Mouse (Mus musculus) hindbrain, postnatal 0 days (tissue): ENCODE measurements around the gene Atp6v0e. TPM values are rescaled to one million over a fixed set of nuclear protein-coding genes. Genes with fewer than 3 reads are reported as not detected.
A peak's percentile ranks its signal among the peaks of the same experiment; 100 is the strongest.

ENCODE experiments used
- ATAC-seq: fragments of 200-750 bp; cut with Nextera tagmentation; 2 replicates; pipeline ENCODE4 v1.8.0; 2017; ENCODE audit warnings: mild to moderate bottlenecking, moderate TSS enrichment, moderate library complexity
- DNase-seq: peaks from one replicate; pipeline ENCODE4 v3.0.0-alpha.2; 2015; ENCODE audit warnings: low spot score
- H3K27ac ChIP-seq: fragments of 300-500 bp; sonication (generic); 2 replicates; pipeline ENCODE4 v1.5.1; 2014; ENCODE audit warnings: mild to moderate bottlenecking
- H3K27me3 ChIP-seq: fragments of 300-500 bp; sonication (generic); 2 replicates; pipeline ENCODE4 v1.6.1; 2014; ENCODE audit warnings: low read length, mixed read lengths; ENCODE audit not compliant: insufficient read depth
- H3K36me3 ChIP-seq: fragments of 300-500 bp; sonication (generic); 2 replicates; pipeline ENCODE4 v1.6.1; 2014; ENCODE audit warnings: low read length, mixed read lengths; ENCODE audit not compliant: insufficient read depth
- H3K4me1 ChIP-seq: fragments of 300-500 bp; sonication (generic); 2 replicates; pipeline ENCODE4 v1.6.1; 2014; ENCODE audit warnings: antibody characterized with exemption, low read length, mixed read lengths; ENCODE audit not compliant: insufficient read depth
- H3K4me2 ChIP-seq: fragments of 300-500 bp; sonication (generic); 2 replicates; pipeline ENCODE4 v1.6.1; 2014; ENCODE audit warnings: low read depth, mild to moderate bottlenecking, low read length, moderate library complexity, mixed read lengths
- H3K4me3 ChIP-seq: fragments of 300-500 bp; sonication (generic); 2 replicates; pipeline ENCODE4 v1.5.1; 2014; ENCODE audit warnings: low read length
- H3K9ac ChIP-seq: fragments of 300-500 bp; sonication (generic); replicated peaks from 2 replicates; pipeline ENCODE4 v1.6.1; 2014; ENCODE audit warnings: mild to moderate bottlenecking, low read length, moderate library complexity, mixed read lengths
- H3K9me3 ChIP-seq: fragments of 300-500 bp; sonication (generic); 2 replicates; pipeline ENCODE4 v1.6.1; 2016; ENCODE audit warnings: low read length, mixed read lengths
- CTCF ChIP-seq: IDR thresholded peaks from 2 replicates; pipeline ENCODE4 v1.5.1; 2016; ENCODE audit warnings: antibody characterized with exemption, control low read depth, low read depth
- WGBS: fragments of 180-500 bp; shearing (Covaris S2); extraction: QIAGEN DNeasy Blood & Tissue Kit; methylation state at CpG from one replicate; pipeline ENCODE4 v1.1.7; 2014; 5-methylcytosine and 5-hydroxymethylcytosine counted together
- polyA plus RNA-seq: library from polyadenylated mRNA; unstranded; fragments of >200 nt; fragmentation: Nextera tagmentation; extraction: Ambion mirVana; gene quantifications from 2 replicates; pipeline ENCODE4 v1.2.1, GENCODE M21; 2015
- total RNA-seq: library from RNA; depleted of rRNA; stranded (reverse); fragments of >200 nt; gene quantifications from 2 replicates; pipeline ENCODE4 v1.2.3, GENCODE M21; 2014; rRNA removed

Atp6v0e gene
- 98.2 and 124 TPM in 2 replicates for total RNA-seq
- polyA plus RNA-seq: 121 and 133 TPM in 2 replicates

GRCm38 (mm10) chr17:26662978-26663683 lies at the start of gene Atp6v0e:
TSS of gene Atp6v0e (plus strand) at chr17:26663231.
- peak; percentile 87 for ATAC-seq

DNA sequence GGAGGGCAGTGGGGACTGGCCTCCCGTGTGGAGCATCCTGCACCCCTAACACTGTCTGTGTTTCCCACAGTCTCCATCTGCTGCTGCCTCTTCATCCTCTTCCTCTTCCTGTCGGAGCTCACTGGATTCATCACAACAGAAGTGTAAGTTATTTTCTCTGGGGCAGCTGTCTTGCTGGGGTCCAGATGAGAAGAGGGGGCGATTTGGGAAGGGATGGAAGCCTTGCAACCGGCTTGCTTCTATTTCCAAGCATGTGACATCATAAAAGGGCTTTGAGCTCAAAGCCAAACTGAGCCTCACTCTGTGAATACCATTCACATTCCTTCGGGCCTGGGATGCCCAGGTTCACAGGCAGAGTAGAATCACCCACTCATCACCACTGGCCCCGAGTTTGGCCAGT lies 48.7 kb upstream of the Atp6v0e start:
- Histone ChIP-seq H3K27ac (no peak overlapping the region), H3K4me1 (no peaks in the 10 kb centered on the region), H3K9me3 (no peaks in the 10 kb centered on the region), H3K4me3 (no peak overlapping the region), H3K9ac (no peak overlapping the region), H3K4me2 (no peak overlapping the region), H3K36me3 (peaks cover 36% of the 10 kb centered on the region), H3K27me3 (no peaks in the 10 kb centered on the region)
- ATAC-seq (no peak), DNase-seq (no peak)
- TF ChIP-seq CTCF: no peak
- WGBS: 81% methylated on average over 6 of the region's 6 CpGs

More at GRCm38 (mm10) chr17:26662978-26663683, at the start of gene Atp6v0e:
- Histone ChIP-seq H3K4me2 (peak within 1 kb of the TSS; percentile 89), H3K9me3 (no peaks in the 10 kb centered on the region), H3K36me3 (no peaks in the 10 kb centered on the region), H3K27me3 (no peaks in the 10 kb centered on the region), H3K27ac (peak within 1 kb of the TSS; percentile 80), H3K4me1 (peaks cover 9% of the 10 kb centered on the region; the same call in 1 of the 2 replicates), H3K9ac (peak within 1 kb of the TSS; percentile 70), H3K4me3 (peak within 1 kb of the TSS; percentile 66)
- peak; percentile 99 for TF ChIP-seq CTCF
- peak; percentile 99 for DNase-seq
- 2% methylated on average over 28 of the region's 28 CpGs for WGBS

DNA sequence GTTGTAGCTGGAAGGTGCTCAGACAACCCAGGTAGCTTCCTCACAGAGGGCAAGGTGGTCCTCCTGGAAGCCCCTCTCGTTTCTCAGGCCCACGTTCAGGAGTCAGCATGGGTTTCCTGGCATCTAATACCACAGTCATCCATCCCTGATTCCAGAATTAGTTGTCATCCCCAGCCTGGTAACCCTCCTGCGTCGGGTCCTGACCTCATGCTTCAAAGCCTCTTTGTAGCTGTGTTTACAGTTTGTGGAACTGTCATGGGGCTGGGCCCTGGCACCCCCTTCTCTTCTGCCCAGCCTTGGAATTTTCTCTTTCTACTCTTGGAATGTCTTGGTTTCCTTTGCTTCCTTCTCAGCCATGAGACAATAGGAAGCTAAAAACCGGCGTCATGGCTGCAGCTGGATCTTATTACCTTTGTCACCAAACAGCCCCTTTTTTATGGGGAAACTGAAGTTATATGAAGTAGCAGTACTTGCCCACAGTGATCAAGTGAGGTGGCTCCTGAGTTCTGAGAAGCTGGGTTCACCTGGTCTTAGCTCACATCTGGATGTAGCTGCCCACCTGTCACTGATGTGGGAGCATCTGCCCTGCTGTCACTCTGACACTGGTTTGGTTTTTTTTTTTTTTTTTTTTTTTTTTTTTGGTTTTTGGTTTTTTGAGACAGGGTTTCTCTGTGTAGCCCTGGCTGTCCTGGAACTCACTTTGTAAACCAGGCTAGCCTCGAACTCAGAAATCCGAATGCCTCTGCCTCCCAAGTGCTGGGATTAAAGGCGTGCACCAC lies 48.1 kb upstream of the Atp6v0e start:
- peaks cover 36% of the 10 kb centered on the region for H3K36me3 ChIP-seq
- no peak overlapping the region for H3K27ac ChIP-seq
- TF ChIP-seq CTCF: no peak
- no peaks in the 10 kb centered on the region for H3K9me3 ChIP-seq
- H3K27me3 ChIP-seq: no peaks in the 10 kb centered on the region
- DNase-seq: no peak
- H3K4me2 ChIP-seq: no peak overlapping the region
- no peak overlapping the region for H3K4me3 ChIP-seq
- 86% methylated on average over 9 of the region's 9 CpGs for WGBS
- no peak overlapping the region for H3K9ac ChIP-seq
- no peaks in the 10 kb centered on the region for H3K4me1 ChIP-seq
- ATAC-seq: no peak

GRCm38 (mm10) chr17:26616696-26617095 lies 46.3 kb upstream of the Atp6v0e start:
- Histone ChIP-seq H3K4me1 (no peaks in the 10 kb centered on the region), H3K36me3 (peaks cover 29% of the 10 kb centered on the region), H3K27ac (no peak overlapping the region), H3K4me2 (no peak overlapping the region), H3K9me3 (no peaks in the 10 kb centered on the region), H3K9ac (no peak overlapping the region), H3K4me3 (no peak overlapping the region), H3K27me3 (no peaks in the 10 kb centered on the region)
- TF ChIP-seq CTCF: no peak
- DNase-seq (no peak), ATAC-seq (no peak)
- 89% methylated on average over 2 of the region's 2 CpGs for WGBS

DNA sequence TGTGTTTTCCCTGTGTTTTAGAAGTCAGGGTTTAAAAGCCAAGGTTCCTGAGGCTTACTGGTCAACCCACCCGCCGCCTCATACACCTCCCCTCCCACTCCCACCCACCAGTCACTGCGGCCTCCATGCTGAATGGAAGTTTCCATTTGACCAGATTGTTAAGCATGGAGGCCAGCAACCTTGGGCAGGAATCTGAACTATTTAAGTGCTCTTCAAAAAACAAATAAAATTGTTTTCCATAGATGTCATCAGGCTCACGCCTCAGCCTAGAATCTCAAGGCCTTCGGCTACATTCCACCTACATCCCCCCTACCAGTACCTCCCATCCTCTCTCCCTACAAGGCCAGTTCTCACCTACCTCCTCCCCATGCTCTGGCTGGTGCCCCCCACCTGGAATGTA lies 44.5 kb upstream of the Atp6v0e start:
- H3K4me2 ChIP-seq: no peak overlapping the region
- H3K9ac ChIP-seq: no peak overlapping the region
- WGBS: 93% methylated on average over 5 of the region's 5 CpGs
- no peaks in the 10 kb centered on the region for H3K4me1 ChIP-seq
- TF ChIP-seq CTCF: no peak
- H3K27me3 ChIP-seq: no peaks in the 10 kb centered on the region
- H3K9me3 ChIP-seq: no peaks in the 10 kb centered on the region
- peaks cover 26% of the 10 kb centered on the region for H3K36me3 ChIP-seq
- ATAC-seq (no peak), DNase-seq (no peak)
- H3K4me3 ChIP-seq: no peak overlapping the region
- no peak overlapping the region for H3K27ac ChIP-seq

DNA sequence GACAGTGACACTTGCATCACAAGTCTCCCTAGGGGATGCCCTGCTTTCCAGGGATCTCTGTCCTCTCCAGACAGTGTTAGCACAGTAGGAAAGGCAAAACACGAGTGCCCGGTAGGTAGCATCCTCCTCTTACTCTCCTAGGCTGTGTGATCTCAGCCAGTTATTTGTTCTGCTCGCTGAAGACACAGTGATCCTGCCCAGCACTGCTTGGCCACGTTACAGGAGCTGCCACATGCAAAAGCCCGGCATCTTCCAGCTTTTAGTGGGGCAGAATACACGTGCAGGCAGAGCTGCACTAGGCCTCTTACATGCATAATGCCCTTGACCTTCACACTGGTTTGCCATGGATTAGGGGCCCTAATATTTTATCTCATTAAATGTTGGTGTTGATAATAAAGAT lies 43.5 kb upstream of the Atp6v0e start:
- no peaks in the 10 kb centered on the region for H3K9me3 ChIP-seq
- H3K36me3 ChIP-seq: peaks cover 29% of the 10 kb centered on the region
- no peak for TF ChIP-seq CTCF
- H3K4me1 ChIP-seq: no peaks in the 10 kb centered on the region
- no peak overlapping the region for H3K27ac ChIP-seq
- no peak overlapping the region for H3K4me3 ChIP-seq
- ATAC-seq: no peak
- DNase-seq: no peak
- no peak overlapping the region for H3K4me2 ChIP-seq
- H3K9ac ChIP-seq: no peak overlapping the region
- 67% methylated on average over 6 of the region's 6 CpGs for WGBS
- H3K27me3 ChIP-seq: no peaks in the 10 kb centered on the region
